Mouse (Mus musculus): Measurements from ENCODE around the gene Ints11.

Ints11 gene

DNA sequence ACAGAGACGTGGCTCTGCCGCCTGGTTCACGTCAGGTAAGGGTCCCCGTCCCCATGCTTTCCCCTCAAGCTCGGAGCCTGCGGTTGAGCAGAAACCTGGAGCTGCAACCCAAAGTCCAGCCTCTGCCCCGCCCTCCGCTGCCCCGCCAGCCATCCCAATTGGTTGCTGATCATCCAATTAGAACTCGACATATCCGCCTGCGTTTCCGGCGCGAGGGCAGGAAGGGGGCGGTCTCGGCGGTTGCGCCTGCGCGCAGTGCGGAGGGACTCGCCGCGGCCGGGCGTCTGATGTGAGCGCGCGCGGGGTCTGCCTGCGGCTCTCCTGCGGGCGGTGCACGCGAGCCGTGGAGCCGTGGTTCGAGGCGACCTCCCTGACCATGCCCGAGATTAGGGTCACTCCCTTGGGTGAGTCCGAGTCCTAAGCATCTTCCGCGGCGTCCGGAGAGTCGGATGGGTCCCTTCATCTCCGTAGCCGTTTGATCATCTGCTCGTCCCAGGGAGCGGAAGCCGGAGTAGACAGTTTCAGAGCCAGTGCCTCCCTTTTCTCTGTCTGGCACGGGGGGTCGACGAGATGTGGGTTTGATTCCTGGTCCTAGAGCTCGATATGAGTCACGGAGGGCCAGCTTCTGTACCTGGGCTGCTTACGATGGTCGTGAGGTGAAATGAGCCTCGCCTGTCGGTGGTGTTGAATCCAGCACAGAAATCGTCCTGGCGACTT, at the start of gene Ints11, which contains the start of gene Cptp:
Ints11 (plus strand) TSS at position 230 of the 717 bp plus-strand sequence.
Cptp (minus strand) TSS at position 124 of the 717 bp plus-strand sequence.
- in situ Hi-C loops (cut with MboI): no loop called here

DNA sequence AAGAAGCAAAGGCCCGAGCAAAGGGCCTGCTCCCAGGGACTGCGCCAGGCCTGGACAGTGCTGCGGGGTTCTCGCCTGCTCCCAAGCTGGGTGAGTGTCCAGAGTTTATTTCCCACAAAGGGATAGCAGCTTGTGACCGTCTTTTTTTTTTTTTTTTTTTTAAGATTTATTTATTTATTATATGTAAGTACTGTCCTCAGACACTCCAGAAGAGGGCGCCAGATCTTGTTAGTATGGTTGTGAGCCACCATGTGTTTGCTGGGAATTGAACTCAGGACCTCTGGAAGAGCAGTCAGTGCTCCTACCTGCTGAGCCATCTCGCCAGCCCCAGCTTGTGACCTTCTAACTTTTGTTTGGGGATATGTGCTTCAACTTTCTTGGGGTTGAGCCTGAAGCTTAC, 48.3 kb upstream of the Ints11 start:
- in situ Hi-C loops (cut with MboI): no loop called here

GRCm38 (mm10) chr4:155823443-155823842, 45.9 kb upstream of the Ints11 start:
- in situ Hi-C loops (cut with MboI): no loop called here

DNA sequence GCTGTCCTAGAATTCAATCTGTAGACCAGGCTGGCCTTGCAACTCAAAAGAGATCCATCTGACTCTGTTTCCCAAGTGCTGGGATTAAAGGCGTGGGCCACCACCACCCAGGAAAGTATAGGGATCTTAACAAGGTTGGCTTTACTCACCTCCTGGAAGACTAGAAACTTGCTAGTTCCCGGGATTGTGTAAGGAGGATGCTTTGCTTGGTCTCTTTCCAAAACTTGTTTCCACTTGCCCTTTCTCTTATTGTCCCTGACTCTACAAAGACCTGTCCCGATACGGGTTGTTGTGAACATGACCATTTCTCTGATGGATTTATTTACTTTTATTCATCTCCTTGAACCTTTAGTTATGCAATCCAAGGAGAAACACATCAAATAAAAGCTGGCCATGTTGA, 39.5 kb upstream of the Ints11 start:
- in situ Hi-C loops (cut with MboI): no loop called here

DNA sequence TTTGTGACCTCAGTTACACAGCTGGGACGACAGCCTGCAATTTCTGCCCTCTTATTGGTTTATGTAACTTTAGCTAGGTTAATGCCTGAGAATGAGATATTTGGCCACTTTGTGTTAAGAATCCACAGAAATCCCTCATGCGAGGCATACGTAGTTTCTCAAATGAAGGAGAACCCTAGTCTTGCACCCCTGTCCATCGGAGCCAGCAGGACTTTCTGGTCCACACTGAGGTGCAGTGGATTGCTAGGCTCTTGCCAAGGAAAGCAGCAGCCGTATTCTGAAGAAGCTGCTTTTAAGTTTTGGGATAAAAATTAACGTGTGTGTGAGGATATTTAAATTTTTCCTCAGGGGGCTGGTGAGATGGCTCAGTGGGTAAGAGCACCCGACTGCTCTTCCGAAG, 38.8 kb upstream of the Ints11 start:
- in situ Hi-C loops (cut with MboI): no loop called here

DNA sequence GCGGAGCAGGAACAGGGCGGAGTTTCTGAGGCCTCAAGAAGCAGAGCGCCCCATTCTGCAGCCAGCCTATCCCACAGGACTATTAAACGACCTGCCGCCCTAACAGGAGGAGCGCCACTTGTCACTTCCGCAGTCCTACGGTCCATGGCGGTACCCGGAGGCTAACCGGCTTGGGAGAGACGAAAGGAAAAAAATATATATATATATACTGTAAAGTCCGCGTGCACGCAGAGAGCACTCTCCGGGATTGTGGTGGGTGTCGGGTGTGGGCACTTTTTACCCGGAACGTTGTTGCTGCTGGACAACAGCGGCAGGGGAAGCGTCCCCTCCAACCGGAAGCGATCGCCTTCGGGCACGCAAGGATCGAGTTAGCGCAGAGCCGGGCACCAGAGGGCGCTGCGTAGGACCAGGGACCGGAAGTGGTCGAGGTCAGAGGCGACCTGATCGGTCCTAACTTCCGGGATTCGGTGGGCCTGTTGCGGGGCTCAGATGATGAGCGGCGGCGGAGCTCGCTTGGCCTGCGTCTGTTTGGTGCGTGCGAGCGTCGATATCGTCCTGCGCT, 38.1 kb upstream of the Ints11 start, which contains the start of gene Aurkaip1:
Aurkaip1 (plus strand) TSS at position 68 of the 562 bp plus-strand sequence.
- in situ Hi-C loops (cut with MboI): no loop called here

GRCm38 (mm10) chr4:155831831-155832230, 37.5 kb upstream of the Ints11 start:
- in situ Hi-C loops (cut with MboI): no loop called here

DNA sequence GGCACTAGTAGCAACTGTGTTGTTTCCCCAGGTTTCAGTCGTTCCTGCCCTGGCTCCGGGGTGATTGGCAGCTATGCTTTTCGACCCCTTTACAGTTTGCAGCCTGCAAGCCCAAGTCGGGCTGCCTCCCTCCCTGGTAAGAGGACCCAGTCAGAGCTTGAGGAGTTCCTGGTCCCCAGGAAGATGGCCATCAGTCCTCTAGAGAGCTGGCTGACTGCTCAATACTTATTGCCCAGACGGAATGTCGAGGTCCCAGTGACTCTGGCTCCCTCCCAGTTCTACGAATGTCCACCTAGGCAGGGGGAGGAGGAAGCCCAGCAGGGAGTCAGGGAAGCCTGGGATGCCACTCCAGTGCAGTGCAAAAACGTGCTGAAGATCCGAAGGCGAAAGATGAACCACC, 37.0 kb upstream of the Ints11 start:
- in situ Hi-C loops (cut with MboI): no loop called here

GRCm38 (mm10) chr4:155833234-155833633, 36.1 kb upstream of the Ints11 start:
- in situ Hi-C loops (cut with MboI): no loop called here

GRCm38 (mm10) chr4:155833836-155834235, 35.5 kb upstream of the Ints11 start:
- in situ Hi-C loops (cut with MboI): no loop called here

GRCm38 (mm10) chr4:155837404-155838010, 31.8 kb upstream of the Ints11 start:
- in situ Hi-C loops (cut with MboI): no loop called here

DNA sequence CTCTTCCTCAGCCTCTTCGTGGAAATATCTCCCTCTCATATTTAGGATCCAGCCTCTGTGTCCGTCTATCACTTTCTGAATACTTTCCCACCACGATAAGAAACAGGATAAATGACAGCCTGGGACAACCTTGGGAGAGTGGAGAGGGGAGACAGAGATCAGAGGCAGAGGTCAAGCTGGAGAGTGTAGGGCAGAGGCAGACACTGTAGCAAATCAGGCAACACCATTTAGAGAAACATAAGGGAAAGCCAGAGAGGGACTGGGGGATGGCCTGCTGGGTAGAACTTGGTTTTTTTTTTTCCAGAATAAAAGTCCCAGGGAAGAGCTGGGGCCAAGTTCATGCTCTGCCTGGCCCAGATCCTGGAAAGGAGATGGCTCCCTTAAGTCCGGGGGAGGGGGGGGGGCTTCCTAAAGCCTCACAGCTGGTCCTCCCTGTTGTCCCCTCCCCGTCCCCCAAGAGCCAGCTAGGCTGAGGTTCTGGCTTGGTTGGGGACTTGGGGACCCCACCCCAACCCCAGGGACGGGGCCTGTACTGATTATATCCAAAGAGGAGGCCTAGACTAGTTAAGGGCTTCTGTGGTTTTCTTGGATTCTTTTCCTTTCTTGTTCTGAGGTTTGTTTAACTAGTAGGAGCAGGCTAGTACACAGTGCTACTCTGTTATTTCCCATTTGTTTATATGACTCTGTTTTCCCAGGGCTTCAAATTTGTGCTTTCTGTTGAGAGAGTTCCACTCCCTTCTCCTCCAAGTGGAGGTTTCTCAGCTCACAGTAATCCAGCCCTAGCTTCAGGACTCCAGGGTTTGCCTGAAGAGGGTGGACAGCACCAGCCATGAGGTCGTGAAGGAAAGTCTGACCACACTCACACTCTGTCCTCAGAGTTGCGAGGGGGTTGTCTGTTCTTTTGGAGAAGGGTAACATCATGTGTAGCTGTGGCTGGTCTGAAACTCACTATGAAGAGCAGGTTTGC, 30.9 kb upstream of the Ints11 start:
- in situ Hi-C loops (cut with MboI): no loop called here

DNA sequence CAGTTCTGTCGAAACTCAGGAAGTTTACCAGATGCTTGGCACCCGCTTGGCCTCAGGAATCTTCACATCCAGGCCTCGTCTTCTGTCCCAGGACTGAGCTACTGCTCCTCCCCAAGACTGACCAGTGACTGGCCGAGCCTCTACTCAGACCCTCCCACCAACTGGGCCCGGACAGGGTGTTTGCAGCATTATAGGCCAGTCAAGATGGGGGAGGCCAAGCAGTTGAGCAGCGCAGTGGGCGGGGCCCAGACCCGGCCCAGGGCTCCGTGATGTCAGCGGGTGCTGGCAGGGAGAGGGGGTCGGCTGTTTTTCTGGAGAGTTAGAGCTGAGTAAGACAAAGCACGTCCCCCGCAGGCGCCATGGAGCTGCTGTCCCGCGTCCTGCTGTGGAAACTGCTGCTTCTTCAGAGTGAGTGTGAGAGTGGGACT, 29.8 kb upstream of the Ints11 start, which contains the start of gene Mxra8:
Mxra8 (plus strand) TSS at position 198 of the 428 bp plus-strand sequence.
- in situ Hi-C loops (cut with MboI): no loop called here

DNA sequence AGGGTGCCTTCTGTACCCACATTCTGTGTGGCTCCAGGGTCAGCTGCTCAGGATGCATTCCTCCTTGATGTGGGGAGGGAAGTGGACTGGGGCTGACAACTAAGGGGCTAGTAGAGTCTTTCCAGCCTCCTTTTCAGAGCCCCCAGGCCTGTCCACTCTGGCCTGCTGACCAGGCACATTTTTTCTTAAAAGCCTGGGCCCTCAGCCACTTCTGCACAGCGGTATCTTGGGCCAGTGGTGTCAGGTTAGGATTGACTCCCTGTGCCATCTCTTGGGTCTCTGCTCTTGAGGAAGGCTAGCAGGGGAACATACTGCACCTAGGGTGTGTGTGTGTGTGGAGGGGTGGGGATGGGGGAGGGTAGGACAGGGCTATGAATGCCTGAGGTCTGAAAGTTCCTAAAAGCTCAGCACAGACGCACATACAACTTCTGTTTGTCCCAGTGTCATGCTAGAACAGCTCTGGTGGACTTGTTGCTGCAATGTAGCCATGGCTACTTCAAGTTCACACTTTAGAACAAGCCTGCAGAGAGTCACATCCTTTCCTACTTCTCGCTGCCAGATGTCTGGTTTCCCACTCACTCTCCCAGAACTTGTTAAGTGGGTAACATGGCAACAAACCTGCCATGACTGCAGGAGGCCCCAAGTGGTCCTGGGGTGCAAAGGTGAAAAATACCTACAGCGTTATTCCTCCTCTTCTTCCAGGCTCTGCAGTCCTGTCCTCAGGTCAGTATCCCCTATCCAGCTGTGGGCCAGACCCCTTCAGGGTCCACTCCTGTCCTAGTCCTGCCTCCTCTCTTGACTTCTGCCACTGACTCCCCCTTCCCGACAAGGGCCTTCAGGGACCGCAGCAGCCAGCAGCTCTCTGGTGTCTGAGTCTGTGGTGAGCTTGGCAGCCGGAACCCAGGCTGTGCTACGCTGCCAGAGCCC, 29.0 kb upstream of the Ints11 start:
- in situ Hi-C loops (cut with MboI): no loop called here

- in situ Hi-C loops (cut with MboI): no loop called here
Observed at GRCm38 (mm10) chr4:155841003-155841454, 28.3 kb upstream of the Ints11 start.

DNA sequence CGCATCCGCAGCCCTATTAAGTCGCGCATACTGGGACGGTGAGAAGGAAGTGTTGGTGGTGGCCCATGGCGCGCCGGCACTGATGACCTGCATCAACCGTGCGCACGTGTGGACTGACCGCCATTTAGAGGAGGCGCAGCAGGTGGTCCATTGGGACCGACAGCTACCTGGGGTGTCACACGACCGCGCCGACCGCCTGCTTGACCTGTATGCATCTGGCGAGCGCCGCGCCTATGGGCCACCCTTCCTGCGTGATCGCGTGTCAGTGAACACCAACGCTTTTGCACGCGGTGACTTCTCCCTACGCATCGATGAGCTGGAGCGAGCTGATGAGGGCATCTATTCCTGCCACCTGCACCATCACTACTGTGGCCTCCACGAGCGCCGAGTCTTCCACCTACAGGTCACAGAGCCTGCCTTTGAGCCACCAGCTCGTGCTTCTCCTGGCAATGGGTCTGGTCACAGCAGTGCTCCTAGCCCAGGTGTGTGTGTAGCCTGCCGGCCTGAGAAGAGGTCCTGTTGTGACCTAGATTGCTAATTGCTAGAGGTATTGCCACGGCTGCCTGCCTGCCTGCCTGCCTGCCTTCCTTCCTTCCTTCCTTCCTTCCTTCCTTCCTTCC, 27.6 kb upstream of the Ints11 start:
- in situ Hi-C loops (cut with MboI): no loop called here

DNA sequence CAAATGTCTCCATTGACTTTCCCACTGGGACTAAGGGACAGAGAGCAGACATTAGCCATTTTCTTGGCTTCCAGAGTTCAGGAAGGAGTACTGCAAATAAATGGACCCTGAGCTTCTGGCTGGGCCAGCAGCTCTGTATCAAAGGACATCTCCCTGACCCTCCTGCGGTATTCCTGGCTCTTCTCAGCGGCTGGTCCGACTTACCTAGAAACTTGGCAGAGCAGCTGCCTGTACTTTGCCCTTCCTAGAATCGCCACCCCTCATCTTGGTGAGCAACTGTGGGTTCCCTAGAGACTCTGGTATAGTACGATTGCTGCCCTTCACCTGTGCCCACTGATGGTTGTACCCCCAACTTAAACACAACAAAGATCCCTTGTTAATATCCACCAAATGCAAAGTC, 26.1 kb upstream of the Ints11 start:
- in situ Hi-C loops (cut with MboI): no loop called here

DNA sequence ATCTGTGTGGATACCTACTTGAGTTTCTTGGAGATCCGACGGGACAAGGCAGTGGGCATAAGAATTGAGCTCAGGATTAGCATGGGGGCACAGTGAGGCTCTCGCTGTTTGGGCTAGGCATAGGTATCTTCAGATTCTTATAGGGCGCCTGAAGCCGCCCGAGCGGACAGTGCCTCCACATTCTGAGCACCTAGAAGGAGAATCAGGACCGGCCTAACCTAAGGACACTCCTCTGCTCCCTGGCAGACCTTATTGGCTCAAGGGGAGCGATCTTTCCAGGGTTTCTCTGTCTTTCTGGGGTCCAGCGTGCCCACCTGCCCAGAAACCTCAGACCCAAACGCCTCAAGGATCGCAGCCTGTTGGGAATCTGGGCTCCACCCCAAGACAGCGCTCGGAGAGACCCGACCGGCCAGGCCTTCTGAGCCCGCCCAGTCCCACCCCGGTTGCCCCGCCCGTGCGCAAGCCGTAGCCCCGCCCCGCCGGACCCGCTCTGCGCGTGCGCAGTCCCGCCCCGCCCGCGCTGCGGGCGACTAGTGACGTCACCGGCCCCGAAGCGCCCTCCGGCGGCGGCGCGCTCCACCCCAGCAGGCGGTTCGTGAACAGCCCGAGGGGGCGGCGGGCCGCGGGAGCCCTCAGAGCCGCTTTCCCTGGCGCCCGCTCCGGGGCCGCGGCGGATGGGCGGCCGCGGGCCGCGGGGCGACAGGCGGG, 22.3 kb upstream of the Ints11 start, which contains the start of gene Dvl1:
Dvl1 (plus strand) TSS at position 532 of the 708 bp plus-strand sequence.
- in situ Hi-C loops (cut with MboI): no loop called here

DNA sequence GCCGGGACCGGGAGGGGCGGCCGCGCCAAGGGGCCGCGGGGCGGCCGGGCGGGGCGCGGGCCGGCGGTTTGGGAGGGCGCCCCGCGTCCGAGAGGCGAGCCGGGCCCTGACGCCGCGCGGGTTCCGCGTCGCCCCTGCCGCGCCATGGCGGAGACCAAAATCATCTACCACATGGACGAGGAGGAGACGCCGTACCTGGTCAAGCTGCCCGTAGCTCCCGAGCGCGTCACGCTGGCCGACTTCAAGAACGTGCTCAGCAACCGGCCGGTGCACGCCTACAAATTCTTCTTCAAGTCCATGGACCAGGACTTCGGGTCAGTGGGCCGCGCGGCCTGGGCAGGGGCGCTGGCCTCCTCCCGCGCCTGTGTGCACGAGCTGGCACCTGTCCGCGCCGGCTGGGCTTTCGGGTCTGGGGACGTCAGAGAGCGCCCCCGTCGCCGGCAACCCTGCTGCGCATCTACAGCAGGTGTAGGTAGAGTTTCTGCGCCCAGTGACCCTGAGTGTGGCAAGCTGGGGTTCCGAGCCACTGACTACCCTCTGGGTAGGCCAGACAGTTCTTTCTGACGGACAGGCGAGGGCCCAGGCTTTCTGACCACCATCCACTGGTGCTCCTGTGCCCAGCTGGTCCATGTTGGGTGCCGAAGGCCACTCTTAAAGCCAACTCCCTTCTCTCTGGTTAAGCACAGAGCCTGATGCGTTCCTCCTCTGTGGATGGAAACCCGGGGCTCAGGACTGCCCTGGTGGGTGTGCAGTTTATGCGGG, 21.6 kb upstream of the Ints11 start:
- in situ Hi-C loops (cut with MboI): no loop called here
